Mouse (Mus musculus): ENCODE data around the gene Sdsl. TPM values are rescaled to one million over a fixed set of nuclear protein-coding genes. Genes with fewer than 3 reads are reported as not detected.

Gene Sdsl
- total and polyA plus RNA-seq, 2 experiments from 2014 or later: 1.3 to 3.1 TPM

GRCm38 (mm10) chr5:120438991-120439710 lies 33.5 kb downstream of the Sdsl start:
- no peak for ATAC-seq
- H3K4me2 ChIP-seq (ENCODE audit: low read depth): no peak overlapping the region
- TF ChIP-seq CTCF (IDR thresholded peaks at IDR 0.05; ENCODE audit: low read depth): no peak
- no peaks in the 10 kb centered on the region; the same call in 1 of the 2 replicates for H3K4me1 ChIP-seq (ENCODE audit: insufficient read depth)
- H3K27me3 ChIP-seq (ENCODE audit: insufficient read depth, low read length): peaks cover 53% of the 10 kb centered on the region
- no peaks in the 10 kb centered on the region for H3K9me3 ChIP-seq (ENCODE audit: low read length)
- no peaks in the 10 kb centered on the region for H3K36me3 ChIP-seq (ENCODE audit: insufficient read depth)
- no peak overlapping the region for H3K27ac ChIP-seq (ENCODE audit: low read depth, low read length)
- no peak overlapping the region for H3K9ac ChIP-seq
- WGBS: 15% methylated on average over 27 of the region's 27 CpGs
- H3K4me3 ChIP-seq (ENCODE audit: low read depth, low read length): no peak overlapping the region
- peak; percentile 22 for DNase-seq

- 6% methylated on average over 13 of the region's 13 CpGs for WGBS
- H3K9ac ChIP-seq: no peak overlapping the region
- H3K4me2 ChIP-seq (ENCODE audit: low read depth): no peak overlapping the region; the same call in 1 of the 2 replicates
- H3K4me1 ChIP-seq (ENCODE audit: insufficient read depth): no peaks in the 10 kb centered on the region; the same call in 1 of the 2 replicates
- TF ChIP-seq CTCF (IDR thresholded peaks at IDR 0.05; ENCODE audit: low read depth): no peak
- no peak overlapping the region for H3K27ac ChIP-seq (ENCODE audit: low read depth, low read length)
- peaks cover 59% of the 10 kb centered on the region for H3K27me3 ChIP-seq (ENCODE audit: insufficient read depth, low read length)
- no peaks in the 10 kb centered on the region for H3K36me3 ChIP-seq (ENCODE audit: insufficient read depth)
- no peak overlapping the region for H3K4me3 ChIP-seq (ENCODE audit: low read depth, low read length)
- H3K9me3 ChIP-seq (ENCODE audit: low read length): no peaks in the 10 kb centered on the region
- no peak for DNase-seq
- ATAC-seq: no peak
Observed at GRCm38 (mm10) chr5:120438469-120438868, 34.1 kb downstream of the Sdsl start.

GRCm38 (mm10) chr5:120437986-120438385 lies 34.6 kb downstream of the Sdsl start:
- ATAC-seq (no peak), DNase-seq (peak; percentile 7)
- 1% methylated on average over 33 of the region's 33 CpGs for WGBS
- peak overlapping the region; percentile 9; the same call in 1 of the 2 replicates for H3K4me3 ChIP-seq (ENCODE audit: low read depth, low read length)
- H3K4me2 ChIP-seq (ENCODE audit: low read depth): no peak overlapping the region; the same call in 1 of the 2 replicates
- 0 out of 2 replicates have a peak overlapping the region, but pooled peaks have one; percentile 9 for H3K27ac ChIP-seq (ENCODE audit: low read depth, low read length)
- H3K9me3 ChIP-seq (ENCODE audit: low read length): no peaks in the 10 kb centered on the region
- H3K4me1 ChIP-seq (ENCODE audit: insufficient read depth): no peaks in the 10 kb centered on the region; the same call in 1 of the 2 replicates
- peaks cover 62% of the 10 kb centered on the region for H3K27me3 ChIP-seq (ENCODE audit: insufficient read depth, low read length)
- H3K9ac ChIP-seq: no peak overlapping the region
- no peaks in the 10 kb centered on the region for H3K36me3 ChIP-seq (ENCODE audit: insufficient read depth)
- no peak for TF ChIP-seq CTCF (IDR thresholded peaks at IDR 0.05; ENCODE audit: low read depth)

- 2% methylated on average over 17 of the region's 17 CpGs for WGBS
- Histone ChIP-seq H3K27me3 (ENCODE audit: insufficient read depth, low read length) (peaks cover 59% of the 10 kb centered on the region), H3K9me3 (ENCODE audit: low read length) (no peaks in the 10 kb centered on the region), H3K4me1 (ENCODE audit: insufficient read depth) (no peaks in the 10 kb centered on the region; the same call in 1 of the 2 replicates), H3K27ac (ENCODE audit: low read depth, low read length) (no peak overlapping the region), H3K36me3 (ENCODE audit: insufficient read depth) (no peaks in the 10 kb centered on the region), H3K4me2 (ENCODE audit: low read depth) (no peak overlapping the region), H3K4me3 (ENCODE audit: low read depth, low read length) (no peak overlapping the region), H3K9ac (no peak overlapping the region)
- ATAC-seq (no peak), DNase-seq (no peak)
- TF ChIP-seq CTCF (IDR thresholded peaks at IDR 0.05; ENCODE audit: low read depth): no peak
Observed at GRCm38 (mm10) chr5:120437539-120437938, 35.1 kb downstream of the Sdsl start.

GRCm38 (mm10) chr5:120436885-120437495 lies 35.6 kb downstream of the Sdsl start:
- no peak for TF ChIP-seq CTCF (IDR thresholded peaks at IDR 0.05; ENCODE audit: low read depth)
- Histone ChIP-seq H3K9ac (no peak overlapping the region), H3K9me3 (ENCODE audit: low read length) (no peaks in the 10 kb centered on the region), H3K4me1 (ENCODE audit: insufficient read depth) (no peaks in the 10 kb centered on the region; the same call in 1 of the 2 replicates), H3K36me3 (ENCODE audit: insufficient read depth) (no peaks in the 10 kb centered on the region), H3K27ac (ENCODE audit: low read depth, low read length) (no peak overlapping the region), H3K4me2 (ENCODE audit: low read depth) (no peak overlapping the region), H3K4me3 (ENCODE audit: low read depth, low read length) (no peak overlapping the region), H3K27me3 (ENCODE audit: insufficient read depth, low read length) (peaks cover 62% of the 10 kb centered on the region)
- 1% methylated on average over 18 of the region's 18 CpGs for WGBS
- DNase-seq (peak; percentile 39), ATAC-seq (no peak)

- H3K36me3 ChIP-seq (ENCODE audit: insufficient read depth): no peaks in the 10 kb centered on the region
- no peaks in the 10 kb centered on the region; the same call in 1 of the 2 replicates for H3K4me1 ChIP-seq (ENCODE audit: insufficient read depth)
- H3K4me2 ChIP-seq (ENCODE audit: low read depth): peak overlapping the region; percentile 44
- peak overlapping the region; percentile 25 for H3K4me3 ChIP-seq (ENCODE audit: low read depth, low read length)
- whole genome bisulfite sequencing: 2% methylated on average over 47 of the region's 47 CpGs
- peak; percentile 23 for DNase-seq
- ATAC-seq: no peak
- no peak for TF ChIP-seq CTCF (IDR thresholded peaks at IDR 0.05; ENCODE audit: low read depth)
- H3K9me3 ChIP-seq (ENCODE audit: low read length): no peaks in the 10 kb centered on the region
- H3K27ac ChIP-seq (ENCODE audit: low read depth, low read length): no peak overlapping the region
- no peak overlapping the region for H3K9ac ChIP-seq
- peaks cover 72% of the 10 kb centered on the region for H3K27me3 ChIP-seq (ENCODE audit: insufficient read depth, low read length)
Observed at GRCm38 (mm10) chr5:120435731-120436501, 36.7 kb downstream of the Sdsl start.

Data from forebrain, postnatal 0 days (tissue).